Mouse (Mus musculus): Measurements from ENCODE around the gene Itpr2. TPM values are rescaled to one million over a fixed set of nuclear protein-coding genes. Genes with fewer than 3 reads are reported as not detected.

Itpr2 gene
- total RNA-seq, 2 experiments from 2014 or later: 38.6 to 45.5 TPM

DNA sequence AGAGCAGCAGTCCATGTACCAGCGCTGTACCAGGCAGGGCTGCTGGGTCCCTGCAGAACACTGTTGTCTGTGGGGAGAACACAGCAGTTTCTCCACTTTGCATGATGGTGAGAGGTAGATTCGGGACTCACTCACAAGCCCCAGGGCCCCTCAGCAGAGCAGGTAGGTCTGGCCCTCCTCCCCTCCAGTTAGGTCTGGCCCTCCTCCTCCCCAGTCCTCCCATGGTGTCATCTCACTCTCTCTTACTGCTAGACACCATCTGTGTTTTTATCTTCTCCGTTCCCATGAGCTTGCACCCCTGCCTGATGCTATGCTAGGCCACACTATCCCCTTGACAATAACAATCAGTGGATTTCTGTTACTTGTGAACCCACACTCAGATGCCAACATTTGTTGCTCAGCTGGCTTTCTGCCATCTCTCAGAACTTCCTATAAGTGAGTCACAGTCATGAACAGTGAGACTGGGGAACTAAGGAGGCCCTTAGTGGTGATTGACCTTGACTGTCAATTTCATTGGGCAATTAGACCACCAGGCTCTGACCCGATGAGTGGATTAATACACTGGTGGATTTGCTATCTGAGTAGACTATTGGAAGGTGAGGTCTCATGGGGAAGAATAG, 360.9 kb downstream of the Itpr2 start:
- no peak for DNase-seq

DNA sequence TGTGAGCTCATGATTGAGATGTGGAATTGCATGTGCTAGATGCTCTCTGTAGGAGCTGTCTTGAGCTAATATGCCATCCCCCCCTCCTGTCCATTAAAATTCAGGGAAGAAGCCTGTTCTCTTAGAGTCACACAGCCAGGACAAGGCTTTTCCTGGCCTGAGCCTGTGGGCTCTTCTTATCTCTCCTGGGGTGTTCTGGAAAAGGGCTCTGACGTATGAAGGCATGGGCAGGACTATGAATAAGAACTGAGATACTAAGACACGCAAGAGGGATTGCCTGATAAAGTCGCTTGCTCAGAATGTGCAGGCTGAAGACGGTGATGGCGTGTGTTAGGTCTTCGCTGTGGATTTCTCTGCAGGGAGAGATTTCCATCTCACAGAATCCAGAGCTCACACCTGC, 361.9 kb downstream of the Itpr2 start:
- no peak for DNase-seq

GRCm38 (mm10) chr6:146136646-146137045, 365.4 kb downstream of the Itpr2 start:
- no peak for DNase-seq

DNA sequence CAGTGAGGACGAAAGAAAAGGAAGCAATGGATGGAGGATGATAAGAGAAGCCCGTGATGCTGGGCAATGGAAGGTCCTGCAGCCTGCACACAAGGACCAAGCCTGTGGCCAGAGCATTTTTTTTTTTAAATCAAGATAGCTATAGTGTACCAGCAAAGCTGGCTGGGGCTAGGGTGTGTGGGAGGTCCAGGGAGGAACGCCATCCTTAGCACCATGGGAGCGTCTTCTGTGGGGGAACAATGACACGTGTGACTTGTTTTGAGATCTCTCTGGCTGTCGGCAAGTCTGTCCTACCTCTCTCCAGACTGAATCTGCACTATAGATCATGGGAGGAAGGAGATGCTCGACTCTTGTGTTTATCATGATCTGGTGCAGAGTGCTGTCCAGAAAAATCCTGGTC, 365.8 kb downstream of the Itpr2 start:
- DNase-seq: no peak

- no peak for DNase-seq
These were observed 366.7 kb downstream of the Itpr2 start for GRCm38 (mm10) chr6:146135291-146135690.

- DNase-seq: no peak
These were observed 368.1 kb downstream of the Itpr2 start for GRCm38 (mm10) chr6:146133921-146134320.

DNA sequence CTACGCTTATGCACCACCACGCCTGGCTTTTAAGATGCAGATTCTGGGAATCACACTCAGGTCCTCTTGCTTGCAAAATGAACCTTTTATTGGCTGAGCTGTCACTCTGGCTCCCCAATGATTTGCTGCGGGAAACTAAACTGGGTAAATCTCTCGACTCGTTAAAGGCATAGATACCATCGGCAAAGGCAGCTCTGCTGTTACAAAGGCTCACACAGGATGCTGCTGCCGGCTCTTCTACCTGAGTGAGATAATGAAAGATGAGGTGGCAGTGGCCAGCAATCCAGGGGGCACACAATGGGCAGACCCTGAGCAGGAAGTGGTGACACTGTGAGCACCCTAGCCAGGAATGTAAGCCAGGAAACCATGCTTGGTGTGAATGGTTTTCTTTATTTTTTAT, 373.0 kb downstream of the Itpr2 start:
- DNase-seq: no peak

DNA sequence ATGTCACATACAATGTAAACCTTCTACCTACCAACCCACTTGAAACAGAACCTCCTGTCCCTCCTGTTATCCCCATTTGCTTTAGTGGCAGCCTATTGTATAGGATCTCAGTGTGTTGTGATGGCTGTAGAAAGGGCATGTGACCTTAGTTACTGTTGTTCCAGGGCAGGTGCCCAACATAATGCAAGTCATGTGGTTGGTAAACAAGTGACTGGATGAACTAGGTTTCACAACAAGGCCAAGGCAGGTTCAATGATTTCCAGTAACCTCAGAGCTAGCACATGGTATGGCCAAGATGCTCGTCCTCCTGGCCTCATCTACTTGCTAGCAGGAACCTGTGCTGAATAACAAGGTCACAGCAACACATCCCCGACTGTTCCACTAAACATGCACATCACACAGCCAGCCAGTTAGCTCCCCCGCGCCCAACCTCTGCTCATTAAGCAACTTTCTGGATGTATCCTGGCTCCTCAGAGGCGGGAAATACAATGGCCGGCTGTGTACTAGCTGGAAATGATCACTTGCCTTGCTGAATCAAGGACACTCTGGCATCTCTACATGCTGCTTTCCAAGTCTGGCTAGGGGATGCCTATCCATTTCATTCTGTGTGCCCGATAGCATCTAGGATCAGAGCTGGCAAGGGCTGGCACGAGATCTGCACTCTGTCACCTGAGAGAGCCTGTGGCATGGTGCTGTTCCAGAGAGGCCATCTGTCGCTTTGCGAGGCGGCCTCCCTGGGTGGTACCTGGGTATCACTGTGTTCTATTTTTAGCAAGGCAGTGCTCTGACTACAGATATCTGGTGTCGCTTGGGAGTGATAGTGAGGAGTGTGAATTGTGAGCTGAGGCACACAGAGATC, 375.0 kb downstream of the Itpr2 start:
- peak; percentile 23 for DNase-seq

DNA sequence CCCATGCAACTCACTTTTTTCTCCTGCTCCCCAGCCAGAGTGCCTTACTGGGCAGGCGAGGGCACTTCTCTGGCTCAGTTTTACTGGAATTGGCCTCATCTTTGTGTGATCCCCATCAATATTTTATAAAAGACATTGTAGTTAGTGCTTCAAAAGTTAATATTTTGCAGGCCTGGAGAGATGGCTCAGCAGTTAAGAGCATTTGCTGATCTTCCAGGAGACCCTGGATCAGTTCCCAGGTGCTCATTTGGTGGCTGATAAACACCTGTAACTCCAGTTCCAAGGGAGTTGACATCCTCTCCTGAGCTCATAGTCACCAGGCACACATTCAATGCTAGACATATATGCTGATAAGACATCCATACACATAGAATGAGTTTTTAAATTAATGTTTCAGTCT, 376.4 kb downstream of the Itpr2 start:
- no peak for DNase-seq

- no peak for DNase-seq
These were observed 377.5 kb downstream of the Itpr2 start for GRCm38 (mm10) chr6:146124479-146124878.

DNA sequence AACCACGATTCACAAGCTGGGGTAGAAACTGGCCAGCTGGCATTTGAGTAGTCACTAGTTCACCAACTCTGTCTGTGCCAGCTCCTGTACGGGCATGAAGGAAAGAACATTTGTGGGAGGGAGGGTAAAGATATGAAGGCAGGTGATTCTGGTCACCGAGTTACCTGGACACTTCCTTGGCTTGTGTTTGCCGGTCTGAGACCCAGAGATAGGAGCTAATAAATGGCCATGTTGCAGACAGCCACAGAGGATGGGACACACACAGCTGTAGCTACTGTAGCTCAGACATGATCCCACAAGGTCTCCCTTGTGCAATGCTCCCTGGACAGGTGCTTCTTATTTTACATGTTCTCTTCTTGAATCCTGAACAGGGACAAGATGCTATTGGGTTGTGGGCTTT, 378.4 kb downstream of the Itpr2 start:
- no peak for DNase-seq

DNA sequence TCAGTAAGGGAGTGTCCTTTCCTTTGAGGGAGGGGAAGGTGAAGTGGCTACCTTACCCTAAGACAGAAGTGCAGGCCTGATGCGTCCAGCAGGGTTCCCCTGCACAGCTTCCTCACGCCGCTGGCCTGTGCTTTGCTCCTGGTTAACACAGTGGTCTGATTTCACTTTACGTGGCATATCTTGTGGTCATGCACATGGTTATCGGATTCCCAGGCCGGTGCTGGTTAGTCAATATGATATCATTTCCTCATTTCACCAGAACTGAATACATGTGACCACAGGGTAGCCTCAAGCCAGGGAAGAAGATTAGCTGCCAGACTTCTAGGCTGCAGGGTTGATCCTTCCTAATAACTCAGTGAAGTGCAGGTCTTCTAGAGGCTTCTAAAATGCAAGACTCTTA, 381.9 kb downstream of the Itpr2 start:
- DNase-seq: no peak

GRCm38 (mm10) chr6:146114731-146115302, 387.2 kb downstream of the Itpr2 start:
- no peak for DNase-seq

- peak; percentile 15 for DNase-seq
These were observed 388.0 kb downstream of the Itpr2 start for GRCm38 (mm10) chr6:146114071-146114470.

- no peak for DNase-seq
These were observed 388.9 kb downstream of the Itpr2 start for GRCm38 (mm10) chr6:146113085-146113484.

DNA sequence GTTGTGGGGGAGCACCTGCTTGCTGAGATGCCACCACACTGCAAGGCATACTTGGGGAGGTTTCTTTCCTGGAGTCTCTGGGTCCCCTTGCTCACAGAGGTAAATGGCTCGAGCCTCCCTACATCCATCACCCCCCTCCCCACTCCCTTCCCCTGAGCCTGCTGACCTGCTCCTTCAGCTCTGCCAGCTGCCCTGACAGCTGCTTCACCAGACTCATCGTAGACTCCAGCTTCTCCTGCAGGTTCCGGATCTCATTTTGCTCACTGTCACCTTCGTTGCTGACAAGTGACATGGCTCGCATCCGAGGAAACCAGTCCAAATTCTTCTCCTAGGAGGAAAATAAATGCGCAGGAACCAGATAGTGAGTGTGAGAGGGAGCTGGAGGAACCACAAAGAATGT, 389.8 kb downstream of the Itpr2 start:
- DNase-seq: no peak

- no peak for DNase-seq
These were observed 390.2 kb downstream of the Itpr2 start for GRCm38 (mm10) chr6:146111781-146112180.

DNA sequence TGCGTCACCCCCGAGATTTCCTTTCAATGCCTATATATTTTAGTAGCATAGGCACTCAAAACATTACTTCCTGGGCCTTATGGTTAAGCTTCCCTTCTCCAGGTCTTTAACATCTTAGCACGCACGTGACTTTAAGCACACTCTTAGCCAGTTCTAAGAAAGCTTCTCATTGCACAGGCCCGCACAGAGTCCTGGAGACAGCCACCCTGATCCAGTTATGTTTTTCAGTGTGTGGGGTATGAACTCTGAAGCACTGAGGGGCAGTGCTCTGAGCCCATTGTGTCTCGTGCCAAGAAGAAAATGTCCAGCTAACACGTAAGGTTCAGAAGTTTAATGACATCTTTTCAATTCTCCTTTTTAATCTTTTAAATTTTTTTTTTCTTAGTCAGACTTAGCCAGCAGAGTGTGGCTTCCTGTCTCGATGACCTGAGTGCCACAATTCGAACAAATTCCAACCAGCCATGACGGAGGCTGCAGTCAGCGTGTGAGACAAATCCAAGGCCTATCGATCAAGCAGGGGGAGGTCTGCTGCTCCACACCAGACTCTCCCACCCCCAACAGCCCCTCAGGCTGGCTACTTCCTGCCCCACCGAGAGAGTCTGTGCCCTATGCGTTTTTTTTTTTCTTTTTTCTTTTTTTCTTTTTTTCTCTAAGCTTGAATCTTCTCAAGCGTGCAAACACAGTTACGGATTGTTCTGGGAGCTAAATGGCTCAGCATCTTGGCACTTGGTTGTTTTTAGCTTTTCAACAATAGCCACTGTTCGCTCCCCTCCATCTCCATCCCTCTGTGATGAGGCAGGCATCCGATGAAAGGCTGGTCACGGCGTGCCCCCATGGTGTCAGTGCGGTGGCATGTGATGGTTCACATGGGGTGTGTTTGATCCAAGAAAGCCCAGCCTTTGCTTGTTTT, 390.9 kb downstream of the Itpr2 start:
- no peak for DNase-seq

GRCm38 (mm10) chr6:146110425-146110824, 391.6 kb downstream of the Itpr2 start:
- DNase-seq: no peak

DNA sequence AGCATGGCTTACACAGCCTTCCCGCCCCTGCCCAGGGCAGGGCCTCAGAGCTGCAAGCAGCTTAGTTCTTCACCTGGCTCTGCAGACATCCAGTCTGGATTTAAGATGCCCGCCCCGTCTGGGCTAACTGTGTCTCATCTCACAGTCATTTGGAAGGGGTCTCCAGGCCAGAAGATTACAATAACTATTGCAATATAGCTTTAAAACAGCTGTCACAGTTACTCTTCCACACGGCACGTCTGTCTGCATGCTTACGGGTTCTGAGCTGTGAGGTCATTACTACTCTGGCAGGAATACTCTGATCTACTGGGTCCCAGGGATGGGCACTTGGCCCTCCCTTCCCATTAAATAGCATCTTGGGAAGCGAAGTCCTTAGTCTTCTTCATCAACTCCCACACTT, 393.3 kb downstream of the Itpr2 start:
- DNase-seq: no peak

GRCm38 (mm10) chr6:146107117-146107832, 394.7 kb downstream of the Itpr2 start:
- no peak for DNase-seq
